9 mouse cellular contexts compared by ENCODE assay signal in genomic region chr2:181471246-181471645, GRCm38 (mm10). TPM values are rescaled to one million over a fixed set of nuclear protein-coding genes. Genes with fewer than 3 reads are reported as not detected.
DNase-seq lines count a peak whose midpoint lies in the region; ATAC-seq lines count a peak whose summit lies in the region.
"Had no signal": no experiment of that assay in that cellular context is flagged by ENCODE, and none has a peak within 500 bp of the region (broad histone marks: within the 10 kb centered on the region; RNA-seq: fewer than 3 reads in every experiment).

No protein-coding gene starts in this region.

- H3K27ac ChIP-seq in liver, embryonic 16.5 days (ENCODE audit: low read length) = no peak overlapping the region
- H3K27ac ChIP-seq in hindbrain, embryonic 11.5 days (ENCODE audit: low read depth, low read length) = no peak overlapping the region

- no peaks in the 10 kb centered on the region for H3K27me3 ChIP-seq in liver, embryonic 16.5 days (ENCODE audit: control insufficient read depth, insufficient read depth, low read depth, low read length)
- H3K27me3 ChIP-seq in hindbrain, embryonic 11.5 days (ENCODE audit: control insufficient read depth, insufficient read depth, low read length) = no peaks in the 10 kb centered on the region

- DNase-seq in NIH3T3 (ENCODE audit: low read depth) = peak; percentile 68
- DNase-seq in heart, postnatal 14 days = peak; percentile 68 to 78
- no peak for DNase-seq in urinary bladder, adult 18-20 months (ENCODE audit: low spot score in 2 of 2)
- no peak for DNase-seq in hindbrain, embryonic 11.5 days (ENCODE audit: low spot score)
- DNase-seq in layer of hippocampus, adult 11-12 months (ENCODE audit: low spot score) = no peak
- no peak for DNase-seq in layer of hippocampus, postnatal 25 days (ENCODE audit: extremely low spot score in 1 of 2, low spot score in 1 of 2)

- intact Hi-C loops in heart, postnatal 14 days (cut with DNase I) = no loop called here

- H3K4me1 ChIP-seq in liver, embryonic 16.5 days (ENCODE audit: control insufficient read depth, low read depth, low read length) = 0 out of 2 replicates have a peak, but pooled peaks cover 3% of the 10 kb centered on the region
- H3K4me1 ChIP-seq in hindbrain, embryonic 11.5 days (replicated peaks; ENCODE audit: control insufficient read depth, insufficient read depth, low read length) = no peaks in the 10 kb centered on the region

- no peak overlapping the region for H3K4me3 ChIP-seq in liver, embryonic 16.5 days (ENCODE audit: low read depth, low read length)
- H3K4me3 ChIP-seq in hindbrain, embryonic 11.5 days (ENCODE audit: low read depth, low read length) = no peak overlapping the region

- peak; percentile 87 for ATAC-seq in common myeloid progenitor, adult 5-6 weeks (replicated peaks; ENCODE audit: low read depth, poor library complexity, severe bottlenecking)
- 0 out of 2 replicates have a peak, but pooled peaks have one; percentile 21 for ATAC-seq in liver, embryonic 16.5 days (ENCODE audit: low read depth)
- ATAC-seq in hindbrain, embryonic 11.5 days (ENCODE audit: low FRiP score) = no peak

- H3K36me3 ChIP-seq in liver, embryonic 16.5 days (ENCODE audit: control insufficient read depth, insufficient read depth) = no peaks in the 10 kb centered on the region
- no peaks in the 10 kb centered on the region for H3K36me3 ChIP-seq in hindbrain, embryonic 11.5 days (ENCODE audit: control insufficient read depth, insufficient read depth, low read length)

- no peaks in the 10 kb centered on the region for H3K9me3 ChIP-seq in liver, embryonic 16.5 days (replicated peaks; ENCODE audit: control insufficient read depth, low read length)
- no peaks in the 10 kb centered on the region for H3K9me3 ChIP-seq in hindbrain, embryonic 11.5 days (ENCODE audit: control insufficient read depth, low read length)

- WGBS in liver, embryonic 16.5 days (ENCODE audit: insufficient replicate concordance) = 18% methylated on average over 5 of the region's 5 CpGs
- WGBS in hindbrain, embryonic 11.5 days = 79% methylated on average over 5 of the region's 5 CpGs

- no peak overlapping the region for H3K4me2 ChIP-seq in liver, embryonic 16.5 days (ENCODE audit: low read depth, low read length)
- no peak overlapping the region for H3K4me2 ChIP-seq in hindbrain, embryonic 11.5 days (replicated peaks; ENCODE audit: low read depth, low read length)

- no peak overlapping the region for H3K9ac ChIP-seq in liver, embryonic 16.5 days (ENCODE audit: low read depth, low read length)
- H3K9ac ChIP-seq in hindbrain, embryonic 11.5 days (ENCODE audit: low read depth, low read length) = no peak overlapping the region

RNA-seq across cellular contexts. Expression of gene Zbtb46, which starts 12.0 kb away (rescaled TPM):
- 7.5 and 8.9 TPM in 2 replicates for total RNA-seq in common myeloid progenitor, adult 5-6 weeks (2017)
- 10 to 100 TPM; 13.8 to 14.4 TPM for total RNA-seq in heart, postnatal 14 days (2021)
- polyA plus RNA-seq in liver, embryonic 16.5 days (2015; fragmentation: Nextera tagmentation; extraction: Ambion mirVana) = 7.0 and 7.5 TPM in 2 replicates
- 15.6 and 17.2 TPM in 2 replicates for polyA plus RNA-seq in hindbrain, embryonic 11.5 days (2014; fragmentation: Nextera tagmentation; extraction: Ambion mirVana)
- total RNA-seq in layer of hippocampus, postnatal 25 days (2021) = 1 to 10 TPM; 6.7 to 7.3 TPM

RNA-seq across cellular contexts. Expression of gene Abhd16b, which starts 21.8 kb away (rescaled TPM):
- total RNA-seq in common myeloid progenitor, adult 5-6 weeks (2017) = not detected in 2 replicates
- not detected for total RNA-seq in heart, postnatal 14 days (2021)
- 0.09 TPM in 1 of 2 replicates, not detected in the other for polyA plus RNA-seq in liver, embryonic 16.5 days (2015; fragmentation: Nextera tagmentation; extraction: Ambion mirVana)
- polyA plus RNA-seq in hindbrain, embryonic 11.5 days (2014; fragmentation: Nextera tagmentation; extraction: Ambion mirVana) = 0.09 and 0.14 TPM in 2 replicates
- total RNA-seq in layer of hippocampus, postnatal 25 days (2021) = not detected
- total RNA-seq: gastrocnemius, postnatal 4 days had no signal

RNA-seq across cellular contexts. Expression of gene Tpd52l2, which starts 25.7 kb away (rescaled TPM):
- total RNA-seq in common myeloid progenitor, adult 5-6 weeks (2017) = 148 and 155 TPM in 2 replicates
- total RNA-seq in heart, postnatal 14 days (2021) = 10 to 100 TPM; 63.4 to 68.9 TPM
- polyA plus RNA-seq in liver, embryonic 16.5 days (2015; fragmentation: Nextera tagmentation; extraction: Ambion mirVana) = 62.7 and 69.3 TPM in 2 replicates
- polyA plus RNA-seq in hindbrain, embryonic 11.5 days (2014; fragmentation: Nextera tagmentation; extraction: Ambion mirVana) = 145 and 151 TPM in 2 replicates
- total RNA-seq in layer of hippocampus, postnatal 25 days (2021) = 10 to 100 TPM; 75.4 to 79.1 TPM

RNA-seq across cellular contexts. Expression of gene Dnajc5, which starts 49.0 kb away (rescaled TPM):
- 30.1 and 31.7 TPM in 2 replicates for total RNA-seq in common myeloid progenitor, adult 5-6 weeks (2017)
- 10 to 100 TPM; 81.4 to 83.8 TPM for total RNA-seq in heart, postnatal 14 days (2021)
- polyA plus RNA-seq in liver, embryonic 16.5 days (2015; fragmentation: Nextera tagmentation; extraction: Ambion mirVana) = 26.4 and 27.3 TPM in 2 replicates
- polyA plus RNA-seq in hindbrain, embryonic 11.5 days (2014; fragmentation: Nextera tagmentation; extraction: Ambion mirVana) = 97.1 and 104 TPM in 2 replicates
- total RNA-seq in layer of hippocampus, postnatal 25 days (2021) = 100 to 1,000 TPM; 272 to 281 TPM

Comparison
In these comparisons a context has a peak if more than half of its experiments do, and no peak if none do; other contexts are left out.
1. DNase-seq: peak in NIH3T3 (single experiment) and heart, postnatal 14 days (2 of 2); none in urinary bladder, adult 18-20 months (0 of 2), hindbrain, embryonic 11.5 days (single experiment), layer of hippocampus, adult 11-12 months (single experiment) and layer of hippocampus, postnatal 25 days (0 of 2).